Mouse (Mus musculus) hindbrain, embryonic 10.5 days (tissue): ENCODE measurements at regions not wholly inside any gene's neighbourhood (a gene's known extent, or its start where the extent isn't known, plus 50 kb on each side); places are given as distances from the start of the nearest gene placed in this dataset.

Source experiments
- DNase-seq: peaks from one replicate; pipeline ENCODE4 v3.0.0-alpha.2; 2017; ENCODE audit warnings: low spot score
- H3K27ac ChIP-seq: fragments of 300-500 bp; sonication (generic); 2 replicates; pipeline ENCODE4 v1.5.1; 2016; ENCODE audit warnings: mild to moderate bottlenecking, moderate library complexity
- H3K27me3 ChIP-seq: fragments of 300-500 bp; sonication (generic); 2 replicates; pipeline ENCODE4 v1.6.1; 2016; ENCODE audit warnings: mild to moderate bottlenecking; ENCODE audit not compliant: poor library complexity, insufficient read depth, severe bottlenecking
- H3K36me3 ChIP-seq: fragments of 300-500 bp; sonication (generic); 2 replicates; pipeline ENCODE4 v1.6.1; 2016; ENCODE audit warnings: mild to moderate bottlenecking, moderate library complexity
- H3K4me1 ChIP-seq: fragments of 300-500 bp; sonication (generic); replicated peaks from 2 replicates; pipeline ENCODE4 v1.6.1; 2016; ENCODE audit warnings: mild to moderate bottlenecking
- H3K4me3 ChIP-seq: fragments of 300-500 bp; sonication (generic); 2 replicates; pipeline ENCODE4 v1.5.1; 2016; ENCODE audit warnings: mild to moderate bottlenecking, moderate library complexity
- H3K9me3 ChIP-seq: fragments of 300-500 bp; sonication (generic); 2 replicates; pipeline ENCODE4 v1.6.1; 2016; ENCODE audit warnings: mild to moderate bottlenecking, moderate library complexity
- WGBS: fragments of 180-500 bp; shearing (Covaris S2); methylation state at CpG from one replicate; pipeline ENCODE4 v1.1.7; 2016; 5-methylcytosine and 5-hydroxymethylcytosine counted together

- no peaks in the 10 kb centered on the region for H3K27me3 ChIP-seq
- H3K4me3 ChIP-seq, result no peak overlapping the region
- 86% methylated on average over 3 of the region's 3 CpGs for WGBS
- no peaks in the 10 kb centered on the region for H3K4me1 ChIP-seq
- H3K27ac ChIP-seq, result no peak overlapping the region
- DNase-seq, result no peak
- no peaks in the 10 kb centered on the region for H3K9me3 ChIP-seq
- no peaks in the 10 kb centered on the region for H3K36me3 ChIP-seq
Measured at GRCm38 (mm10) chr9:93940193-93940592, 597.7 kb downstream of the 1190002N15Rik start.

DNA sequence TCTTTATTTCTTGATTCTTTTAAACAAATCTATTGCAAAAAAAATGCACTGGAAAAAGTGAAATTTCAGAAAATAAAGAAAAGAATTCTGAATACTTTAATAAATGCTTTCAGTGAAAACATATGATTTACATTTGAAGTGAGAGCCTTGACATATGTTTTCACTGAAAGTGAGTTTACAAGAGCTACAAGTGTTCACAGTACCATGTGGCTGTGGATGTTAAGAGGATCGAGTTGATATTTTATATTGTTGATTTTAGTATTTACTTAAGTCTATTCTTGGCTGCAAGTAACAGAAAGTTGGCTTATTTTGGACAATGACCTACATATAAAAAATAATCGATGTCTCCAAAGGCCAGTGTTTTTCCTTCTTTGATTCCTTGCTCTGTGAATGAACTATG, 607.2 kb downstream of the 1190002N15Rik start:
- Histone ChIP-seq H3K27ac (no peak overlapping the region), H3K4me3 (no peak overlapping the region), H3K27me3 (no peaks in the 10 kb centered on the region), H3K4me1 (no peaks in the 10 kb centered on the region), H3K36me3 (no peaks in the 10 kb centered on the region), H3K9me3 (peaks cover 4% of the 10 kb centered on the region; the same call in 1 of the 2 replicates)
- no peak for DNase-seq
- 75% methylated on average over 2 of the region's 2 CpGs for WGBS

DNA sequence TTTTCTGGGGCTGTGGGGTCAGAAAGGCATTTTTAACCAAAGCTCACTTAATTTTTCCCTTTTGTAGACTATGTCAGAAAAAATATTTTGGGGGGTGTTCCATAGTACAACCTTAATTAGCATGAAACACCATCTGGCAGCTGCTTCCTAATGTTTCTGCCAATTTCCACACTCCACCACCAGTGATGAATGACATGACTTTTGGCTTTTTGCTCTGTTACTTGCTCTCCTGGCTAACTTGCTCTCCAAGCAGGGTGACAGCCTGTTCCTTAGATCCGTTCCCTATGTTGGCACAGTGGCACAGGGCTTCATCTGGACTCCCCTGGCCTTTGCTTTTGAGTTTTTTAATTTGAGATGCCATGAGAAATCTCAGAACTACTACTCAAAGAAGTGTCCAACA, 648.6 kb downstream of the 1190002N15Rik start:
- Histone ChIP-seq H3K27me3 (no peaks in the 10 kb centered on the region), H3K36me3 (no peaks in the 10 kb centered on the region), H3K9me3 (no peaks in the 10 kb centered on the region), H3K4me3 (no peak overlapping the region), H3K27ac (no peak overlapping the region), H3K4me1 (no peaks in the 10 kb centered on the region)
- DNase-seq, result no peak
- 67% methylated on average over 1 of the region's 1 CpGs for WGBS

- 75% methylated on average over 2 of the region's 2 CpGs for WGBS
- no peak overlapping the region for H3K4me3 ChIP-seq
Measured at GRCm38 (mm10) chr9:93880112-93880511, 657.8 kb downstream of the 1190002N15Rik start.

GRCm38 (mm10) chr9:93879572-93879971, 658.3 kb downstream of the 1190002N15Rik start:
- DNase-seq, result no peak
- Histone ChIP-seq H3K4me1 (0 out of 2 replicates have a peak, but pooled peaks cover 7% of the 10 kb centered on the region), H3K36me3 (no peaks in the 10 kb centered on the region), H3K9me3 (no peaks in the 10 kb centered on the region), H3K27ac (no peak overlapping the region), H3K27me3 (no peaks in the 10 kb centered on the region), H3K4me3 (no peak overlapping the region)
- WGBS, result 67% methylated on average over 2 of the region's 2 CpGs

More at GRCm38 (mm10) chr9:93880112-93880511, 657.8 kb downstream of the 1190002N15Rik start:
- no peak overlapping the region; the same call in 1 of the 2 replicates for H3K27ac ChIP-seq
- H3K9me3 ChIP-seq, result no peaks in the 10 kb centered on the region
- no peaks in the 10 kb centered on the region for H3K36me3 ChIP-seq
- DNase-seq, result no peak
- 0 out of 2 replicates have a peak, but pooled peaks cover 7% of the 10 kb centered on the region for H3K4me1 ChIP-seq
- H3K27me3 ChIP-seq, result no peaks in the 10 kb centered on the region

DNA sequence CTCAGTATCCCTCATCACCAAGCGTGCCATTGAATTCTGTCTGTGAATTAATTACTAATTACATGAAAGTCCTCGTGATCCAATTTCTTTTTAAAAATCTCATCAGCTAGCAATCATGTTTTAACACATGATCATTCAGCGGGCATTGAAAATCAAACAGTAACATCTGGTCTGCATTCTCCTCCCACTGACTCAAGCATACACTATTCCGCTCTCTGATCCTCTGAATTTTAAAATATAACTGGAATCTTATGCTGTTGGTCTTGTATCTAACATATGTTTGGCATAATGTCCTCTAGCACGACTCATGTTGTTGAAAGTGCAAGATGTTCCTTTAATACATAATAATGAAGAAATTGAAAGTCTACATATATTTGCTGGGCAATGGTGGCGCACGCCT, 667.1 kb downstream of the 1190002N15Rik start:
- Histone ChIP-seq H3K4me1 (no peaks in the 10 kb centered on the region), H3K36me3 (no peaks in the 10 kb centered on the region), H3K27me3 (no peaks in the 10 kb centered on the region), H3K4me3 (no peak overlapping the region), H3K27ac (no peak overlapping the region), H3K9me3 (no peaks in the 10 kb centered on the region)
- DNase-seq, result no peak
- WGBS, result 86% methylated on average over 7 of the region's 7 CpGs

- DNase-seq, result no peak
- H3K4me3 ChIP-seq, result no peak overlapping the region
- no peaks in the 10 kb centered on the region for H3K9me3 ChIP-seq
- H3K27ac ChIP-seq, result no peak overlapping the region
- H3K36me3 ChIP-seq, result no peaks in the 10 kb centered on the region
- no peaks in the 10 kb centered on the region for H3K27me3 ChIP-seq
- 72% methylated on average over 2 of the region's 2 CpGs for WGBS
- no peaks in the 10 kb centered on the region for H3K4me1 ChIP-seq
Measured at GRCm38 (mm10) chr9:93857937-93858336, 679.9 kb downstream of the 1190002N15Rik start.

DNA sequence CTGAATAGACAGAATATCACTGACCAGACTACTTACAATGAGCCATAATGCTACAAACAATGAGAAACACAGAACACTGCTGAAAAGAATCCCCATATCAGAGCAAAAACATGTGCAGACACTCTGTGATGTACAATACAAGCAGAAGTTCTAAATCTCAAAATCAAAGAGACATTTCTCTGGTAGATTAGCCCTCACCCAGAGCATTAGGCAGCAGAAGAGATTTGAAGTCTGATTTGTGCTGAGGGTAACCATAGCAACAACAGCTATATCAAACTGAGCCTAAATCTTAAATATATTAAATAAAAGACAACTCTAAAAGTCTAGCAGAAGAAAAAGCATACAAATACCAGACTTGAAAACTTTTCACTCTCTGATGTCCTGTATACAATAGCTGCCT, 691.5 kb downstream of the 1190002N15Rik start:
- H3K9me3 ChIP-seq, result no peaks in the 10 kb centered on the region
- H3K4me3 ChIP-seq, result no peak overlapping the region
- H3K4me1 ChIP-seq, result no peaks in the 10 kb centered on the region
- H3K27ac ChIP-seq, result no peak overlapping the region
- no peak for DNase-seq
- no peaks in the 10 kb centered on the region for H3K36me3 ChIP-seq
- no peaks in the 10 kb centered on the region for H3K27me3 ChIP-seq

DNA sequence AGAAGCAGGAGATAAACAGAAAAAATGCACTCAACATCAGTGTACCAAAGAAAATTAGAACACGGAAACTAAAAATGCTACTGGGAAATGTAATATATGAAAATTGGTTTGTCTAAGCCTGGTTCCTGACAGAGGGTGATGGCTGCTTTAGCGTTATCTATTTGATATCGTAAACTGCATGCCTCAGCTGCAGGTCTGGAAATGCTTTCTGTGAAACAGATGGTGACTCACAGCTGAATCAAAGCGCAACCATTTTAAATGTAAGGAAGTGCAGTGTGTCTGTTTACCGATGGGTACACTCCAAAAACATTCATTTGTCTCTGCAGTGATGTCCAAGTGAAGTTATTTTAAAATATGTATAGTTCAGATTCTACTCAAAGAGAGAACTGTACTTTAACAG, 694.0 kb downstream of the 1190002N15Rik start:
- no peaks in the 10 kb centered on the region for H3K9me3 ChIP-seq
- H3K27ac ChIP-seq, result no peak overlapping the region
- H3K4me1 ChIP-seq, result no peaks in the 10 kb centered on the region
- H3K36me3 ChIP-seq, result no peaks in the 10 kb centered on the region
- H3K4me3 ChIP-seq, result no peak overlapping the region
- DNase-seq, result no peak
- no peaks in the 10 kb centered on the region for H3K27me3 ChIP-seq
- 89% methylated on average over 5 of the region's 5 CpGs for WGBS
